In the genomic region with DNA sequence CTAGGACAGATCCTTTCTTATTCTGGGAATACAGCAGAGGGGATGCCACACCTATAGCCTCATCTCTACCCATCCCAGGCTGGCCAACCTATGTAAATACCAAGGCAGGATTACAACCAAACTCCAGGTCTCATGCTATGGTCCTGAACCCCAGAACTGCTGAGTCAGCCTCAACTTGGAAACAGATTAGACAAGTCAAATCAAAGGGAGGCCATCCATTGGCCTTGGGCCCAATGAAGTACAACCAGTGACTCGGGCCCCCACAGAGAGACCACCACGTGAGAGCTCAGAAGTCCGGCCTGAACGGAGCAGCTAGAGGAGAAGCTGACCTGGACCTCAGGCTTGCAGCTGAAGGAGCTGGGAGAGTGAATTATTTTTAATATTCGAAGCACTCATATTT, we compare ENCODE assay signal across 1 mouse cellular context.
TF ChIP-seq lines count a peak whose summit lies in the region.

No protein-coding gene starts in this region.

TF ChIP-seq in MEL, 35 proteins besides CTCF, POLR2A, EP300 and RAD21:
- TF ChIP-seq HCFC1 (IDR thresholded peaks at IDR 0.05; ENCODE audit: low read depth, low read length) = no peak
- TF ChIP-seq USF1 (IDR thresholded peaks at IDR 0.05; ENCODE audit: low read depth, low read length) = no peak
- no peak for TF ChIP-seq RCOR1 (IDR thresholded peaks at IDR 0.05; ENCODE audit: low read depth, low read length)
- no peak for TF ChIP-seq KAT2A (conservative IDR thresholded peaks at IDR 0.05; ENCODE audit: low read depth, low read length)
- peak; percentile 42; the same call in 1 of the 2 replicates for TF ChIP-seq MAFK (IDR thresholded peaks at IDR 0.05; ENCODE audit: borderline replicate concordance, low read depth, low read length)
